Mouse (Mus musculus): ENCODE measurements around the gene Psmb2. TPM values are rescaled to one million over a fixed set of nuclear protein-coding genes. Genes with fewer than 3 reads are reported as not detected.

The Psmb2 gene
- polyA plus RNA-seq, 1 experiment from 2014 or later: 487 TPM

GRCm38 (mm10) chr4:126746194-126746840, 68.9 kb downstream of the Psmb2 start:
- Histone ChIP-seq H3K27ac (no peak overlapping the region), H3K9ac (no peak overlapping the region), H3K27me3 (no peaks in the 10 kb centered on the region), H3K9me3 (no peaks in the 10 kb centered on the region), H3K4me2 (no peak overlapping the region), H3K4me3 (no peak overlapping the region), H3K4me1 (peaks cover 20% of the 10 kb centered on the region), H3K36me3 (peaks cover 43% of the 10 kb centered on the region)
- WGBS: 72% methylated on average over 10 of the region's 10 CpGs
- no peak for ATAC-seq (ENCODE audit: borderline replicate concordance, extremely low read depth, low FRiP score, low TSS enrichment)

GRCm38 (mm10) chr4:126748381-126748780, 71.0 kb downstream of the Psmb2 start:
- 92% methylated on average over 8 of the region's 8 CpGs for WGBS
- no peak for ATAC-seq (ENCODE audit: borderline replicate concordance, extremely low read depth, low FRiP score, low TSS enrichment)
- Histone ChIP-seq H3K4me1 (peaks cover 31% of the 10 kb centered on the region), H3K9me3 (no peaks in the 10 kb centered on the region), H3K9ac (no peak overlapping the region), H3K36me3 (peaks cover 43% of the 10 kb centered on the region), H3K4me3 (no peak overlapping the region), H3K27ac (no peak overlapping the region), H3K4me2 (no peak overlapping the region), H3K27me3 (no peaks in the 10 kb centered on the region)

- no peak for ATAC-seq (ENCODE audit: borderline replicate concordance, extremely low read depth, low FRiP score, low TSS enrichment)
- no peaks in the 10 kb centered on the region for H3K9me3 ChIP-seq
- H3K27me3 ChIP-seq: no peaks in the 10 kb centered on the region
- H3K36me3 ChIP-seq: peaks cover 39% of the 10 kb centered on the region
- WGBS: 84% methylated on average over 11 of the region's 11 CpGs
- peaks cover 35% of the 10 kb centered on the region for H3K4me1 ChIP-seq
- H3K4me3 ChIP-seq: no peak overlapping the region
- H3K4me2 ChIP-seq: no peak overlapping the region
- no peak overlapping the region for H3K9ac ChIP-seq
- H3K27ac ChIP-seq: no peak overlapping the region
Measured at GRCm38 (mm10) chr4:126749553-126749952, 72.1 kb downstream of the Psmb2 start.

- 82% methylated on average over 26 of the region's 26 CpGs for WGBS
- Histone ChIP-seq H3K27me3 (no peaks in the 10 kb centered on the region), H3K9ac (no peak overlapping the region), H3K4me2 (no peak overlapping the region), H3K9me3 (no peaks in the 10 kb centered on the region), H3K27ac (no peak overlapping the region), H3K36me3 (peaks cover 33% of the 10 kb centered on the region), H3K4me1 (peaks cover 40% of the 10 kb centered on the region), H3K4me3 (no peak overlapping the region)
- no peak for ATAC-seq (ENCODE audit: borderline replicate concordance, extremely low read depth, low FRiP score, low TSS enrichment)
Measured at GRCm38 (mm10) chr4:126750046-126750683, 72.7 kb downstream of the Psmb2 start.

GRCm38 (mm10) chr4:126750863-126751555, 73.6 kb downstream of the Psmb2 start:
- Histone ChIP-seq H3K9ac (no peak overlapping the region), H3K27ac (no peak overlapping the region), H3K9me3 (no peaks in the 10 kb centered on the region), H3K36me3 (peaks cover 28% of the 10 kb centered on the region), H3K4me1 (peaks cover 46% of the 10 kb centered on the region), H3K4me2 (peak overlapping the region; percentile 96; the same call in 1 of the 2 replicates), H3K27me3 (no peaks in the 10 kb centered on the region), H3K4me3 (no peak overlapping the region)
- WGBS: 66% methylated on average over 8 of the region's 8 CpGs
- ATAC-seq (ENCODE audit: borderline replicate concordance, extremely low read depth, low FRiP score, low TSS enrichment): no peak

GRCm38 (mm10) chr4:126751556-126752023, 74.2 kb downstream of the Psmb2 start:
- Histone ChIP-seq H3K36me3 (peaks cover 22% of the 10 kb centered on the region), H3K4me3 (peak overlapping the region; percentile 72), H3K27ac (no peak overlapping the region), H3K9ac (no peak overlapping the region), H3K9me3 (no peaks in the 10 kb centered on the region), H3K27me3 (no peaks in the 10 kb centered on the region), H3K4me1 (peaks cover 51% of the 10 kb centered on the region), H3K4me2 (peak overlapping the region; percentile 96)
- no peak for ATAC-seq (ENCODE audit: borderline replicate concordance, extremely low read depth, low FRiP score, low TSS enrichment)
- WGBS: 55% methylated on average over 10 of the region's 10 CpGs

- Histone ChIP-seq H3K9me3 (no peaks in the 10 kb centered on the region), H3K27me3 (no peaks in the 10 kb centered on the region), H3K4me3 (peak overlapping the region; percentile 72), H3K27ac (no peak overlapping the region), H3K4me2 (peak overlapping the region; percentile 96), H3K36me3 (peaks cover 17% of the 10 kb centered on the region), H3K9ac (peak overlapping the region; percentile 83), H3K4me1 (peaks cover 51% of the 10 kb centered on the region)
- WGBS: 7% methylated on average over 13 of the region's 13 CpGs
- ATAC-seq (ENCODE audit: borderline replicate concordance, extremely low read depth, low FRiP score, low TSS enrichment): no peak
Measured at GRCm38 (mm10) chr4:126752024-126752607, 74.7 kb downstream of the Psmb2 start.

GRCm38 (mm10) chr4:126752608-126753141, 75.2 kb downstream of the Psmb2 start:
- Histone ChIP-seq H3K4me2 (peak overlapping the region; percentile 96), H3K36me3 (peaks cover 14% of the 10 kb centered on the region), H3K27me3 (no peaks in the 10 kb centered on the region), H3K9ac (peak overlapping the region; percentile 83), H3K9me3 (no peaks in the 10 kb centered on the region), H3K27ac (peak overlapping the region; percentile 98), H3K4me3 (peak overlapping the region; percentile 72), H3K4me1 (peaks cover 51% of the 10 kb centered on the region)
- WGBS: under 1% methylated on average over 23 of the region's 23 CpGs
- no peak for ATAC-seq (ENCODE audit: borderline replicate concordance, extremely low read depth, low FRiP score, low TSS enrichment)

- Histone ChIP-seq H3K36me3 (peaks cover 5% of the 10 kb centered on the region), H3K4me2 (peak within 1 kb of the TSS; percentile 96), H3K27me3 (no peaks in the 10 kb centered on the region), H3K27ac (peak within 1 kb of the TSS; percentile 98), H3K9me3 (no peaks in the 10 kb centered on the region), H3K9ac (peak within 1 kb of the TSS; percentile 83), H3K4me3 (peak within 1 kb of the TSS; percentile 72), H3K4me1 (peaks cover 51% of the 10 kb centered on the region)
- peak; percentile 100 for ATAC-seq (ENCODE audit: borderline replicate concordance, extremely low read depth, low FRiP score, low TSS enrichment)
- under 1% methylated on average over 68 of the region's 71 CpGs for WGBS
Measured at GRCm38 (mm10) chr4:126753268-126754230, 76.1 kb downstream of the Psmb2 start, which contains the start of the genes Ncdn and AU040320. Gene Ncdn (minus strand): TSS chr4:126753438. Gene AU040320 (plus strand): TSS chr4:126753544.

GRCm38 (mm10) chr4:126754231-126754611, 76.8 kb downstream of the Psmb2 start:
- Histone ChIP-seq H3K4me3 (peak overlapping the region; percentile 72), H3K9me3 (no peaks in the 10 kb centered on the region), H3K36me3 (0 out of 2 replicates have a peak, but pooled peaks cover 2% of the 10 kb centered on the region), H3K9ac (peak overlapping the region; percentile 83), H3K4me2 (peak overlapping the region; percentile 96), H3K27ac (peak overlapping the region; percentile 98), H3K27me3 (no peaks in the 10 kb centered on the region), H3K4me1 (peaks cover 51% of the 10 kb centered on the region)
- WGBS: 1% methylated on average over 12 of the region's 12 CpGs
- no peak for ATAC-seq (ENCODE audit: borderline replicate concordance, extremely low read depth, low FRiP score, low TSS enrichment)
